Mouse (Mus musculus): ENCODE results near the gene Hist1h2ba. TPM values are rescaled to one million over a fixed set of nuclear protein-coding genes. Genes with fewer than 3 reads are reported as not detected.

Gene Hist1h2ba
- polyA plus RNA-seq, 1 experiment = not detected

- TF ChIP-seq CTCF (IDR thresholded peaks at IDR 0.05; ENCODE audit: borderline replicate concordance, insufficient read depth, low read depth, low read length) (no peak), POLR2A (IDR thresholded peaks at IDR 0.05; ENCODE audit: borderline replicate concordance, insufficient read depth, low read length) (no peak)
- H3K27ac ChIP-seq (ENCODE audit: insufficient read depth, low read length) = no peak overlapping the region
- no peaks in the 10 kb centered on the region for H3K27me3 ChIP-seq (ENCODE audit: control insufficient read depth, insufficient read depth, low read length)
- no peak overlapping the region for H3K4me3 ChIP-seq (replicated peaks; ENCODE audit: insufficient read depth, low read depth, low read length)
- no peak for DNase-seq
- no peaks in the 10 kb centered on the region for H3K4me1 ChIP-seq (ENCODE audit: control insufficient read depth, insufficient read depth, low read length)
- 14% methylated on average over 6 of the region's 6 CpGs for WGBS
These were observed 35.7 kb downstream of the Hist1h2ba start for GRCm38 (mm10) chr13:23898242-23898641.

DNA sequence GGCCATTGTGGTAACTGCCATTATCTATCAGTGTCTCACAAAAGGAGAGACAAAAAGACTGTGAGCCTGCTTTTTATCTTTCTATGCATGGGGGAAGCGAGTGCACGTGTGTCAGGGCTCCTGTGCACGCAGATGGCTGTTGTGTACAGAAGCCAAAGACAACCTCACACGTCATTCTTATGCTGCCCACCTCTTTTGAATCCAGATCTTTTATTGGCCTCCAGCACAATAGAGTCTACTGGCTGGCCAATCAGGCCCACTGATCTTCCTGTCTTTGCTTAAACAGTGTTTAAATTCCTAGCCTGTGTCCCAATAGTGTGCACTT is 40.7 kb downstream of the Hist1h2ba start:
- DNase-seq = no peak
- WGBS = 26% methylated on average over 4 of the region's 4 CpGs
- Histone ChIP-seq H3K27ac (ENCODE audit: insufficient read depth, low read length) (no peak overlapping the region), H3K4me3 (replicated peaks; ENCODE audit: insufficient read depth, low read depth, low read length) (no peak overlapping the region), H3K4me1 (ENCODE audit: control insufficient read depth, insufficient read depth, low read length) (no peaks in the 10 kb centered on the region), H3K27me3 (ENCODE audit: control insufficient read depth, insufficient read depth, low read length) (no peaks in the 10 kb centered on the region; the same call in 1 of the 2 replicates)
- no peak for TF ChIP-seq CTCF (IDR thresholded peaks at IDR 0.05; ENCODE audit: borderline replicate concordance, insufficient read depth, low read depth, low read length)
- no peak for TF ChIP-seq POLR2A (IDR thresholded peaks at IDR 0.05; ENCODE audit: borderline replicate concordance, insufficient read depth, low read length)

DNA sequence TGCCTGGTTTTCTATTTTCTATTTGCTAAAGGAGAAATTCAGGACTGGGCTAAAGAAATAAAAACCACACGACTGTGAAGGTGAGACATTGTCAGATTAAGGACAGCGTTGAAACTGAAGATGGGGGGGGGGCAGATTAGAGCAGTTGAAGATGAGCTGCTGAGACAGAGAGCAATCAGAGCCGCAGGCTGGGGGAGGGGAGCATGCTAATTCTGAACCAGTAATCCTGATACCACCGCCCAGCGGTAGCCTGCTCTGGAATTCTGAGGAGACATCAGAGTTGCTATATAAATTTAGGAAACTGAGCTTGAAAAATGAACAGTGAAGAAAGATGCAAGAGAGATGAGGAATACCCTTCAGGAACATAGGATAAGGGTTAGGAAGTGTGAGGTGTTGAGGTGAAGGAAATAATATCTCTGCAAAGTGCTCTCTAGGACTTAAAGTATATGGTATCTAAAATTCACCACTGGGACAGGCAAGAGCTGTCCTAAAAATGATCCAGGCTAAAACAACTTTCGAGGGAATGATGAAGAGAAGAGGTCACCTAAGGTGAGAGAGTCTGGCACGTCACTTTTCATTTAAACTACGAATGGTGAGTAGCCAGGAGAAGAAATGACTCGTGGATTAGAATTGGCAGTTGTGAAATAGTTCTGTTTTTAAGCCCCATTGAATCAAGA is 41.2 kb downstream of the Hist1h2ba start:
- 25% methylated on average over 9 of the region's 9 CpGs for WGBS
- no peak for TF ChIP-seq CTCF (IDR thresholded peaks at IDR 0.05; ENCODE audit: borderline replicate concordance, insufficient read depth, low read depth, low read length)
- H3K27me3 ChIP-seq (ENCODE audit: control insufficient read depth, insufficient read depth, low read length) = no peaks in the 10 kb centered on the region; the same call in 1 of the 2 replicates
- no peak for DNase-seq
- H3K4me3 ChIP-seq (replicated peaks; ENCODE audit: insufficient read depth, low read depth, low read length) = no peak overlapping the region
- H3K27ac ChIP-seq (ENCODE audit: insufficient read depth, low read length) = no peak overlapping the region
- H3K4me1 ChIP-seq (ENCODE audit: control insufficient read depth, insufficient read depth, low read length) = no peaks in the 10 kb centered on the region

- no peak overlapping the region for H3K4me3 ChIP-seq (replicated peaks; ENCODE audit: insufficient read depth, low read depth, low read length)
- TF ChIP-seq POLR2A (IDR thresholded peaks at IDR 0.05; ENCODE audit: borderline replicate concordance, insufficient read depth, low read length) = no peak
- no peaks in the 10 kb centered on the region for H3K4me1 ChIP-seq (ENCODE audit: control insufficient read depth, insufficient read depth, low read length)
- 84% methylated on average over 6 of the region's 6 CpGs for WGBS
- no peaks in the 10 kb centered on the region; the same call in 1 of the 2 replicates for H3K27me3 ChIP-seq (ENCODE audit: control insufficient read depth, insufficient read depth, low read length)
- no peak overlapping the region for H3K27ac ChIP-seq (ENCODE audit: insufficient read depth, low read length)
- no peak for DNase-seq
These were observed 44.8 kb downstream of the Hist1h2ba start for GRCm38 (mm10) chr13:23889011-23889605.

DNA sequence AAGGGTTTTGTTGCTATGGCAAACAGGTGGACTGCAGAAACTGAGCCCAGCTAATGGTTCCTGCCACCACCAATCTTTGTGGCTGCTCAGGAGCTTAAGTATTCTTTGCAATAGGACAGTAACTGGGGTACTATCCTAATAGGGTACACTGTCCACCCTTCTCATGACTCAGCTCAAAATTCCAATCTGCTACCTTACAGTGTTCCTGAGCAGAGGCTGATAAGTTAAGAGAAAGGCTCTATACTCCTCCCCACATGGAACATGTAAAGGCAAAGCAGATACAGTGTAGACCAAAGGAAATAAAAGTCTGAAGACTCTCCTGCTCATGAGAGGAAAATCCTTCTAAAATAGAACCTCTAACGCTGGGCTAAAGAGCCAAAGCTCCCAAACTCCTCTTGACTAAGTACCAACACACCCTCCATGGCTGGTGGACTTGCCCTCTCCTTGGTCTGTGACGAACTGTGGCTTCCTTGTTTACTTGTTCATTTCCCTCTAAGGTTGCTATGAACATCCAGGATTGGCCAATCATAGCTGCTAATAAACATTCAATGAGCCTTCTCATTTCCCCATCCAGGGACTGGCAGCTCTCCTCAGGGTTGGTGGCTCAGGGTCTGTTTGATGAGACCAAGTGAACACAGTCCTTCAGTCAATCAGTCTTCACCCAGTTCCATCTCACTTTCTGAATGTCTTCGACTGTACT is 46.8 kb downstream of the Hist1h2ba start:
- WGBS = 80% methylated on average over 3 of the region's 3 CpGs
- DNase-seq = no peak
- no peaks in the 10 kb centered on the region for H3K27me3 ChIP-seq (ENCODE audit: control insufficient read depth, insufficient read depth, low read length)
- no peak for TF ChIP-seq POLR2A (IDR thresholded peaks at IDR 0.05; ENCODE audit: borderline replicate concordance, insufficient read depth, low read length)
- no peak for TF ChIP-seq CTCF (IDR thresholded peaks at IDR 0.05; ENCODE audit: borderline replicate concordance, insufficient read depth, low read depth, low read length)
- H3K4me3 ChIP-seq (replicated peaks; ENCODE audit: insufficient read depth, low read depth, low read length) = no peak overlapping the region
- no peaks in the 10 kb centered on the region for H3K4me1 ChIP-seq (ENCODE audit: control insufficient read depth, insufficient read depth, low read length)
- H3K27ac ChIP-seq (ENCODE audit: insufficient read depth, low read length) = no peak overlapping the region

DNA sequence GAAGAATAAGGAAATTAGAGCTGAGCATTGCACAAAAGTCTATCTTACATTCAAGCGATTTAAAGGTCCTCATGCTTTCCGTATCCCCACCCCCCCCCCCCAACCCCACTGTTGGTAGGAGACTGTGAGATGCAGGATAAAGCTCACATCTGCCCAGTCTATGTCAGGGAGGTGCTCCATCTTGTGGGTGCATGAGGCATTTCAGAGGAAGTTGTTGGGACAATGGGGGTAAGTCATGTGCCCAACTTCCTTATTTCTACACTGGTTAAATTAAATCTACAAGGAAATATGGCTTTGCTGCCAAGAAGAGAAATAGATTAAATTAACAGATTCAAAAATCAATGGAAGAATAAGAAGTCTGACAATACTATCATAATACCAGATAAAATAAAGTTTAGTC is 48.4 kb downstream of the Hist1h2ba start:
- Histone ChIP-seq H3K27me3 (ENCODE audit: control insufficient read depth, insufficient read depth, low read length) (no peaks in the 10 kb centered on the region), H3K27ac (ENCODE audit: insufficient read depth, low read length) (no peak overlapping the region), H3K4me3 (replicated peaks; ENCODE audit: insufficient read depth, low read depth, low read length) (no peak overlapping the region), H3K4me1 (ENCODE audit: control insufficient read depth, insufficient read depth, low read length) (no peaks in the 10 kb centered on the region)
- no peak for DNase-seq
- 36% methylated on average over 2 of the region's 2 CpGs for WGBS
- TF ChIP-seq CTCF (IDR thresholded peaks at IDR 0.05; ENCODE audit: borderline replicate concordance, insufficient read depth, low read depth, low read length) (no peak), POLR2A (IDR thresholded peaks at IDR 0.05; ENCODE audit: borderline replicate concordance, insufficient read depth, low read length) (no peak)

Other genes with a start within 250 kb of the Hist1h2ba start
- gene Hist1h2bc, start 250.0 kb downstream of the Hist1h2ba start, polyA plus RNA-seq (2012; rRNA removed) = 109 and 119 TPM in 2 replicates
- gene Hist1h1t, start 238.3 kb downstream of the Hist1h2ba start, polyA plus RNA-seq (2012; rRNA removed) = not detected in 2 replicates
- 5.8 and 9.1 TPM in 2 replicates for gene Hist1h4c, start 235.7 kb downstream of the Hist1h2ba start, polyA plus RNA-seq (2012; rRNA removed)
- gene Hfe, start 223.3 kb downstream of the Hist1h2ba start, polyA plus RNA-seq (2012; rRNA removed) = 6.2 and 7.1 TPM in 2 replicates
- gene Hist1h1c, start 195.3 kb downstream of the Hist1h2ba start, polyA plus RNA-seq (2012; rRNA removed) = 34.6 and 42.8 TPM in 2 replicates
- gene Hist1h3c, start 188.6 kb downstream of the Hist1h2ba start, polyA plus RNA-seq (2012; rRNA removed) = 0.23 and 0.30 TPM in 2 replicates
- 0.56 and 0.97 TPM in 2 replicates for gene Hist1h2bb, start 187.4 kb downstream of the Hist1h2ba start, polyA plus RNA-seq (2012; rRNA removed)
- 1.1 TPM in 1 of 2 replicates, not detected in the other for gene Hist1h2ab, start 183.0 kb downstream of the Hist1h2ba start, polyA plus RNA-seq (2012; rRNA removed)
- gene Hist1h3b, start 181.9 kb downstream of the Hist1h2ba start, polyA plus RNA-seq (2012; rRNA removed) = 0.40 TPM in 1 of 2 replicates, not detected in the other
- 4.8 and 5.4 TPM in 2 replicates for gene Hist1h4b, start 177.1 kb downstream of the Hist1h2ba start, polyA plus RNA-seq (2012; rRNA removed)
- 3.5 and 4.7 TPM in 2 replicates for gene Hist1h4a, start 172.9 kb downstream of the Hist1h2ba start, polyA plus RNA-seq (2012; rRNA removed)
- 0.43 and 1.2 TPM in 2 replicates for gene Hist1h3a, start 171.8 kb downstream of the Hist1h2ba start, polyA plus RNA-seq (2012; rRNA removed)
- gene Hist1h1a, start 170.5 kb downstream of the Hist1h2ba start, polyA plus RNA-seq (2012; rRNA removed) = 0.52 TPM in 1 of 2 replicates, not detected in the other
- gene Trim38, start 164.2 kb downstream of the Hist1h2ba start, polyA plus RNA-seq (2012; rRNA removed) = 0.08 and 0.10 TPM in 2 replicates
- not detected in 2 replicates for gene Slc17a2, start 127.2 kb downstream of the Hist1h2ba start, polyA plus RNA-seq (2012; rRNA removed)
- gene Slc17a3, start 94.7 kb downstream of the Hist1h2ba start, polyA plus RNA-seq (2012; rRNA removed) = 0.02 TPM in 1 of 2 replicates, not detected in the other
- gene Slc17a1, start 66.4 kb downstream of the Hist1h2ba start, polyA plus RNA-seq (2012; rRNA removed) = not detected in 2 replicates
- not detected in 2 replicates for gene Slc17a4, start 19.1 kb downstream of the Hist1h2ba start, polyA plus RNA-seq (2012; rRNA removed)
- not detected in 2 replicates for gene Hist1h2aa, start 306 bp upstream of the Hist1h2ba start, polyA plus RNA-seq (2012; rRNA removed)
- 0.11 and 0.21 TPM in 2 replicates for gene Scgn, start 57.1 kb upstream of the Hist1h2ba start, polyA plus RNA-seq (2012; rRNA removed)

Measured in cerebellum, adult 2 months (tissue).